Mouse (Mus musculus): ENCODE results near the gene Zfp956. TPM values are rescaled to one million over a fixed set of nuclear protein-coding genes. Genes with fewer than 3 reads are reported as not detected.

Gene Zfp956
- total RNA-seq (2017) = 7.9 and 10.3 TPM in 2 replicates

GRCm38 (mm10) chr6:47953191-47953726, at the start of gene Zfp956:
Gene Zfp956, plus strand, starts transcription at chr6:47953390.
- ATAC-seq (replicated peaks; ENCODE audit: low read depth, poor library complexity, severe bottlenecking) = peak; percentile 99

GRCm38 (mm10) chr6:47903587-47903986, 49.6 kb upstream of the Zfp956 start:
- no peak for ATAC-seq (replicated peaks; ENCODE audit: low read depth, poor library complexity, severe bottlenecking)

DNA sequence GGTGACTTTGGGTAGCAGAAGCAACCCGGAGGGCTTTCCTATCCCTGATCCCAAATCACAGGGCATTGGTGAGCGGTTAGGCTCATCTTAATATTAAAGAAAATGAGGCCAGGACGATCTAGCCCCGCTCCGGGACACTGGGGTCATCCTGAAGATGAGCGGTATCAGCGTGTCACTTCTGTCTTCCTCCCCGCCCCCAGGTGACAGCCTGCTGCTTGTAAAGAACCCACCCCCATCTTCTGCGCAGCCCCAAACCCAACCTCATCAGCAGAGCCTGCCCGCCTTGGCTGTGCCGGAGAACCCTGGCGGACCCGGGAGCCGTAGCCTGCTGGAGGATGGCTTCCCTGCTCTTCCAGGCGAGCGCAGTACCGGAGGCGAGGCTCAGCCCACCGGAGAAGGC, 48.8 kb upstream of the Zfp956 start:
- ATAC-seq (replicated peaks; ENCODE audit: low read depth, poor library complexity, severe bottlenecking) = no peak

DNA sequence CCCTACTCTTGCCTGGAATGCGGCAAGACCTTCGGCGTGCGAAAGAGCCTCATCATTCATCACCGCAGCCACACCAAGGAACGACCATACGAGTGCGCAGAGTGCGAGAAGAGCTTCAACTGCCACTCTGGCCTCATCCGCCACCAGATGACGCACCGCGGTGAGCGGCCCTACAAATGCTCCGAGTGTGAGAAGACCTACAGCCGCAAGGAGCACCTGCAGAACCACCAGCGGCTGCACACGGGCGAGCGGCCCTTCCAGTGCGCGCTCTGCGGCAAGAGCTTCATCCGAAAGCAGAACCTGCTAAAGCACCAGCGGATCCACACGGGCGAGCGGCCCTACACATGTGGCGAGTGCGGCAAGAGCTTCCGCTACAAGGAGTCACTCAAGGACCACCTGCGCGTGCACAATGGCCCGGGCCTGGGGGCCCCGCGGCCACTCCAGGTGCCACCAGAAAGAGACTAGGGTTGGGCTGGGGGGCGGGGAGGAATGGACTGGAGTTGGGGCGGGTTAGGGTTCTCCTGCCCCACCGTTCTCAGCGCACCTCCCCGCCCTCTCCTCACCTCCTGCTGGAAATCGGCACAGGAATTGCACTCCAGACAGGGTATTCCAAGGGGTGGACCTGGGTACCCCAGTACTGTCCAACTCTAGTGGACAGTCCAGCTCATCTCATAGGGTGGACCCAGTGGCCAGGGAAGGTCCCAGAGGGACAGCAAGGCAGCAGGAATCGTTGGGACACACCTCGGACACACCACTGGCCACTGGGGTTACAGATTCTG, 48.1 kb upstream of the Zfp956 start:
- no peak for ATAC-seq (replicated peaks; ENCODE audit: low read depth, poor library complexity, severe bottlenecking)

DNA sequence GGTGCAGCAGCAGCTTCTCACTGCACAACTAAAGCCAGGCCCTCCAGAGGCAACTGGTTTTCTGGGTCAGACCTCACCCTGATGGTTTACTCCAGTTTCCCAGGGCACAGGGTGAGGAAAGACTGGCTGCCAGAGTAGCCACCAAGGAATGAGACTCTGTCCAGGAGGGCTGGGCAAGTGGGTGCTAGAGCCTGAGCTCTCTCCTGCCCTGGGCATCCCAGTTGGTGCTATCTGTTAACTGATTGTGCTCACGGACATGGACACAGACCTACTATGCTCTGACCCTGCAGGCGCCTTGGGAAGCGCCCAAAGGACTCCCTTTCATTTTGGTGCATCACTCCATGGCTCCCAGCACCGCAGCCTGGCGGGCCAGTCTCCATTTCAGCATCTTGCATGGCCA, 46.9 kb upstream of the Zfp956 start:
- no peak for ATAC-seq (replicated peaks; ENCODE audit: low read depth, poor library complexity, severe bottlenecking)

DNA sequence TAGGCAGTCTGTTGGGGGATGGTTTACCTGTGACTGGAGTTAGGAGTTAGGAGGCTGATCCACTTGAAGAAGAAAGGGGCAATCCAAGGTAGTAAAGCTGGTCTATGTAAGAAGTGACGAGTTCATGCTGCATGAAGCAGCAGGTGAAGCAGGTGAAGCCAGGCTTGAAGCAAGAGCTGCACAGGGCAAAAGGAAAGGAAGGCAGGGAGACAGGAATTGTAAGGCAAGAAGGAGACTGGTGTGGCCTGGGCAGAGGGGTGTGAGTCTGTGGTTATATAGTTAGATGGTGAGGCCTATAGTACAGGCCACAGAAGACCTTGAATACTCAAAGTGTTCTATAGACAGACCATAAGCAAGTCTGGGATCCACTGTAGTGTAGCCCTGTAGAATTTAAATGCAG, 44.2 kb upstream of the Zfp956 start:
- no peak for ATAC-seq (replicated peaks; ENCODE audit: low read depth, poor library complexity, severe bottlenecking)

DNA sequence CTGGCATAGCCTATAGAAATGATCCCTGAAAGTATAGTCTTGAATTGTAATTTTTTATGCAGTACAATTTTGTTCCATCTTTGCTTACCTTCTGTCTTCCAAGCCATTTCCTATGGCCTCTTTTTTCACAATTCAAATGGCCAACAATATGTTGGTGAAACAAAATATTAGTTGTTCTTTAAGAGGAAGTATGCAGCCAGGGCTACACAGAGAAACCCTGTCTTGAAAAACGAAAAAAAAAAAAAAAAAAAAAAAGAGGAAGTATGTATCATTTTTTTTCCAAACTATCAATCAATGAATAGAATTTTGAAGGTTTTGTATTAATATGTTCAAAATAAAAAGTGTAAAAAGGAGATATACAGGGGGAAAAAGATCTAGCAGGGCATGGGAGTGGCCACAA, 41.5 kb upstream of the Zfp956 start:
- peak; percentile 29; the same call in 1 of the 2 replicates for ATAC-seq (replicated peaks; ENCODE audit: low read depth, poor library complexity, severe bottlenecking)

- no peak for ATAC-seq (replicated peaks; ENCODE audit: low read depth, poor library complexity, severe bottlenecking)
These were observed 40.2 kb upstream of the Zfp956 start for GRCm38 (mm10) chr6:47912991-47913390.

DNA sequence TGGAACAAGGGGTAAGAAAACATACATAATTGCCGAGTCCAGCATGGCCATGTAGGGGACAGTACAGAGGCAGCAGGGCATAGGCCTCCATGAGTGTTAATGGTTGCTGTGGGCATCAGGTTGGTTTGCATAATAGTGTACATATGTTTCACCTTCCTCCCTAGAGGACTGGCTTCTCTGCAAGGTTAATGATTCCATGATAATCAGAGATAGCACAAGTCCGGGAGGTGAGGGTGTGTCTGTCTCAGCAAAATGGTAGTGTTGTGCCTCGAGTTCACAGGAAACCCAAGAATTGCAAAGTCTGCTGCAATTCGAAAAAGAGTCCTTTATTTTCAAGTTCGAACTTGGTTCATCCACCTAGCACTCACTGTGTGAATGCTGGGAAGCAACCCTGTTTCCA, 36.1 kb upstream of the Zfp956 start:
- no peak for ATAC-seq (replicated peaks; ENCODE audit: low read depth, poor library complexity, severe bottlenecking)

- ATAC-seq (replicated peaks; ENCODE audit: low read depth, poor library complexity, severe bottlenecking) = no peak
These were observed 34.4 kb upstream of the Zfp956 start for GRCm38 (mm10) chr6:47918768-47919274.

DNA sequence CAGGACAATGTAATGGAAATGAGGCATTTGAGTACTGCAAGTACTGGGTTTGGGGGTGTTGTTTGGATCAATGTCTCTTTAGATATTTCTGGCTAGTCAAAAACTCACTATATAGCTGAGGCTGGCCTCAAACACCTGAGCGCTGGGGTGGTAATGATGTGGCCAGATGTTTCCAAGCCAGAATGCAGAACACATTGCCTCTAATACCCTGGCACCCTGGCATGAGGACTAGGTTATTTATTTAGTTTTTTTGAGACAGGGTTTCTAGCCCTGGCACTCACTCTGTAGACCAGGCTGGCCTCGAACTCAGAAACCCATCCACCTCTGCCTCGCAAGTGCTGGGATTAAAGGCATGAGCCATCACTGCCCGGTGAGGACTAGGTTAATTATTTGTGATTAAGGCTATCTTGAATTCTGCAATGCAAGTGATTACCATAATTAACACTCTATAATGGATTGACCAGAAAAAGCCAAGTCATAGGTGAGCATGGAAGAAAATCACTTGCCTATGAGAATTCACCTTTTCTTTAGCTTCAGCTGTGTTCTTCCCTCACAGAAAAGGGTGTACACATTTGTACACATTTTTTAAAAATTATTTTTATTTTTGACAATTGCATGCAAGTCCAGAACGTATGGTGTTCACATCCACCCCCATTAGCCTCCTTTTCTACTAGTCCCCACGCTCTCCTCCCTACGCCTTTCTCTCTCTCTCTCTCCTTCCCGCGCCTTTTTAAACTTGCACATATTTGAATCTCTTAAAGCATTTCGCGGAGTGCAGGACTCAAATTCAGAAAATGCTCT, 33.3 kb upstream of the Zfp956 start:
- ATAC-seq (replicated peaks; ENCODE audit: low read depth, poor library complexity, severe bottlenecking) = no peak

DNA sequence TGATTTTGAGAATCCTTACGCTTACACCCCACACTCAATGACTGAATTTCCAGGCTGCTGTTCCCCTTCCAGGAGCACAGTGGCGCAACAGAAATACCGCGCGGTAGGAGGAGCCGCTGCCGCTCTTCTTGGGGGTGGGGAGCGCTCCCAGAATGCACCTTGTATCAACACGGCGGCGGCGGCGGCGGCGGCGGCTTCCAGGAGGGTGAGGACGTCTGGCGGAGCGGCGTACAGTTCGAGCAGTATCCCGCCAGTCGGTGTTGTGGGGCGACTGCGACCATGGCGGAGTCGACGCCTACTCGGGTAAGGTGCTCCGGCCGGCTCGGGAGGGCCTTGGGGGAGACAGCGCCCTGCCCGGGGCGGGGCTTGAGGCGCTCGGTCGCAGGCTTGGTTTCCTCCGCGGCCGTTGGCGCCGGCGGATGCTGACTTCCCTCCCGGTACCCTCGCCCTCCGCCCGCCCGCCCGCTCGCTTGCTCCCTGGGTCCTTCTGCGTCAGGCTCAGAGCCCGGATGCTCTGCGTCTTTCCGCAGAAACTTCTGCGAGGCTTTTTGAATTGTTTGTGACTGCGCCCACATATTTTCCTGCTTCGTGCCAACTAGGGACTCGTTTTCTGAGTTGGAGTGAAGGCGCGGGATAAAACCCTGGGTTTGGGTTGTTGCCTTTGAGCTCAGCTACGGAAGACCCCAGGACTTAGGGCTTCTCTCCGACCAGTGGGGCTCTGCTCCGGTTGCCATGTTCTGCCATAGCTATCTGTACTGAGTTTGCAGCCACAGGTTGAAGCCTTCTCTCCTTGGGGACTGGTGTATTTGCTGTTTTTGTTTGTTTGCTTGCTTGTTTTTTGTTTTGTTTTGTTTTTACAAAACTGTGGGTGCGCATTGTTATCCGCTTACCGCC, 32.5 kb upstream of the Zfp956 start, which contains the start of gene Zfp212:
TSS of gene Zfp212 (plus strand) at position 30 of the 894 bp plus-strand sequence.
- peak; percentile 93 for ATAC-seq (replicated peaks; ENCODE audit: low read depth, poor library complexity, severe bottlenecking)

DNA sequence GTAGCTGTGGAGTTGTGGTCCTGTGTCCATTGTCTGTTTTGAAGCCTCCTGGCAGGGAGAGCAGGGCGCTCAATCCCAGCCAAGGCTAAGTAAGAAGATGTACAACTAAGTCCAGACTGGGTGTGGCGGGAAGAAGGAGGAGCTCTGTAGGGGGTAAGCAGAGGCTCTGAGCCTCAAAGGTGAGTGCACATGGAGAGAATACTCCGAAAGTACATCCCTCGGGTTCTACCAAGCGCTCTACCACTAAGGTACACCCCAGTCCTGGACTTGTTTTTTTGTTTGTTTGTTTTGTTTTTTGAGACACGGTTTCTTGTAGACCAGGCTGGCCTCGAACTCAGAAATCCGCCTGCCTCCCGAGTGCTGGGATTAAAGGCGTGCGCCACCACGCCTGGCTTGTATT, 10.7 kb upstream of the Zfp956 start:
- ATAC-seq (replicated peaks; ENCODE audit: low read depth, poor library complexity, severe bottlenecking) = 0 out of 2 replicates have a peak, but pooled peaks have one; percentile 17

DNA sequence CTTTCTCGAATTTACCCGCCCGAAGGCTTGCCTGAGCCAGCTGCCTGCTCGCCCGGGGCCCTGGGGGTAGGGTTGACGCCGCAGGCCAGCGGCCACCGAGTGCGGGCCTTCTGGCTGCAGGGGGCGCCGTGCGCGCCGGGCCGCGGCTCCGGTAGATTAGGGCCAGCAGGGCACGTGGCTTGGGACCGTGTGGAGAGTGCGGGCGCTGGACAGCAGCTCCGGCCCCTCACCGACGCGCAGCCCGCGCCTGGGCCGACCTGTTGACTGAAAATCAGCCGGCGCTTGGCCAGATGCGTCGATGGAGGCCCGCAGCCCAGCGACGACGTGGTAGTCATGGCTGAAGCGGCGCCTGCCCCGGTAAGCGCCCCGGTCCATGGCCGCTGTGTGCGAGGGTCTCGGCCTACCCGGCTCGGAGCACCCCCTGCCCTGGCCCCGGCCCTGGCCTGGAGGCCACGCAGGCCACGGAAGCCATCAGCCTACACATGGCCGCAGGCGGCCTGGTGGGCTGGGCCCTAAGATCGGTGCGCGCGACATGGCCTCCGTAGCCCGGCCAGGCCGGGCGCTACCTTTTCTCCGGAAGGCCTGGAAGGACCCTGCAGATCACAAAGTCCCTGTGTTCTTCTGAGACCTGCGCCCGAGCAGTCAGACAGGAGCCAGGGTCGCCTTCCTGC, 10.0 kb upstream of the Zfp956 start:
- peak; percentile 93 for ATAC-seq (replicated peaks; ENCODE audit: low read depth, poor library complexity, severe bottlenecking)

DNA sequence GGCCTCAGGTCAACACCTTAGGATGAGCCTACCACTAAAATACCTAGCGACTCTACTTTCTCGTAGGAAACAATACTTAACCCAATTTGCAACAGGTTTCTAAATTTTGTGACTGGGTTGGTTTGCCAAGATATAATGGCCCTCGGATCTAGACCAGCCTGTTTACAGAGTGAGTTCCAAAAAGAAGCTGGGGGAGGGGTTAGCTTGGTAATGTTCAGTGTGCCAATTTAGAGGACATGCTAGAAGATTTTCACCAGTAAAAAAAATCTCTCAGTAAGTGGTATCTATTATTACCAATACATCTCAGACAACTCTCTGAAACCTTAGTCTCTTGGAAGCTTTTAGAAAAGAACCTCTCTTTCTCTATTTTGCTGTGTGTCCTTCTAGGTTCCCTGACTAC, 9.5 kb upstream of the Zfp956 start:
- ATAC-seq (replicated peaks; ENCODE audit: low read depth, poor library complexity, severe bottlenecking) = no peak

GRCm38 (mm10) chr6:47947388-47947787, 5.8 kb upstream of the Zfp956 start:
- ATAC-seq (replicated peaks; ENCODE audit: low read depth, poor library complexity, severe bottlenecking) = no peak

- ATAC-seq (replicated peaks; ENCODE audit: low read depth, poor library complexity, severe bottlenecking) = no peak
These were observed 1.2 kb downstream of the Zfp956 start for GRCm38 (mm10) chr6:47954425-47954824.

DNA sequence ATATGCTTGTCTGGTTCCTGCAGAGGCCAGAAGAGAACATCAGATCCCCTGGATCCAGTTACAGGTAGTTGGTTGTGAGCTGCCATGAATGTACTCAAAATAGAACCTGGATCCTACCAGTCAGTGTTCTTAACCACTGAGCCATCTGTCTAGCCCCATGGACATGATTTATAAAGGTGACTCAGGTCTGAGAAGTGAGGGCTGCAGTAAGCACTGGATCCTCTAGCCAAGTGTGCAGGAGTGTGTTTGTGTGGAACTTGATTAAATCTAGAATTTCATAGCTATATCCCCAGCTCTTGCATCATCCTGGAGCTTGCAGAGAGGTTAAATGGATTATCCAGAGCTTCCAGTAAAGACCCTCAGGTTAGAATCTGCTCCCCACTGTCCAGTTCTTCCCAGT, 4.6 kb downstream of the Zfp956 start:
- no peak for ATAC-seq (replicated peaks; ENCODE audit: low read depth, poor library complexity, severe bottlenecking)

DNA sequence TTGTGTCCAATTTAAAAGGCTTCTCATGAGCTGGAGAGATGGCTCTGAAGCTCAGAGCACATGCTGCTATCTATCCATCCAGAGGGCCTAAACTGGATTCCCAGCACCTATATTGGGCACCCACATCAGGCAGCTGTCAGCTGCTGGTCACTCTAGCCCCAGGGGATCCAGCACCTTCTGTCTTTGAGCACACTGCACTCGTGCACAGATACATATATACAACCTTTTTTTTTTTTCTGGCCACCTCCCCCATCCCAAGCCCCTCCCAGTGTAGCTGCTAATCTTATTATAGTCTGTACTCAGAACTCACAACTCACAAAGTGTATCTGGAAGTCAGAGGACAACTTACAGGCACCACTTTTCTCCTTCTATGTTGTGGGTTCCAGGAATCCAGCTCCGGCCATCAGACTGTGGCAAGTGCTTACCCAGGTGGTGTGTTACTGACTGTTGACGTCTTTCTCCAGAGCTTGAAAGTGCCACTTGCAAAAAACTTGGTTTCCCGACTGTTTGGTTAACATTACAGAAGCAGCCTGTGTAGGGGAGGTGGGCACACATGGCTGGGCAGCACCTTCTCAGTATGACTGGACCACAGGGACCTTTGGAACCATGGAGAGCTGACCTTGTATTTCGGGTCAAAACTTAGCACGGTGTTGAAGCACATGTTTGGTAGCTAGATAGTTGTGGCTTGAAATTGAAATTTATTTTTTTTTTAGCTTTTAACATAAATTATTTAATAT, 7.7 kb downstream of the Zfp956 start:
- no peak for ATAC-seq (replicated peaks; ENCODE audit: low read depth, poor library complexity, severe bottlenecking)

Data from common myeloid progenitor, adult 5-6 weeks (primary cell).